Mouse (Mus musculus) MEL (cell line): ENCODE data around the gene Kif1bp. TPM values are rescaled to one million over a fixed set of nuclear protein-coding genes. Genes with fewer than 3 reads are reported as not detected.

Source experiments
- DNase-seq: peaks from one replicate; pipeline ENCODE4 v3.0.0; 2011; ENCODE audit warnings: low read depth, low spot score
- H3K27ac ChIP-seq: 2 replicates; pipeline ENCODE4 v1.5.1; 2012; ENCODE audit warnings: low read depth, mild to moderate bottlenecking, control low read depth, low read length, moderate library complexity; ENCODE audit not compliant: control insufficient read depth
- H3K27me3 ChIP-seq, 2 experiments: fragments of 150-350 bp in 1 of 2; sonication (generic) in 1 of 2; 2 replicates each; pipeline ENCODE4 v1.6.1; 2012; ENCODE audit warnings: low read length in 2 of 2, mild to moderate bottlenecking in 2 of 2, improper control_type of control experiment in 1 of 2, moderate library complexity in 1 of 2; ENCODE audit not compliant: insufficient read depth in 2 of 2, control insufficient read depth in 1 of 2
- H3K36me3 ChIP-seq, 2 experiments: 2 replicates each; pipeline ENCODE4 v1.6.1; 2012 to 2014; ENCODE audit warnings: low read length in 2 of 2, improper control_type of control experiment in 1 of 2, inconsistent platforms in 1 of 2, mild to moderate bottlenecking in 1 of 2; ENCODE audit not compliant: insufficient read depth in 2 of 2, control insufficient read depth in 1 of 2
- H3K4me1 ChIP-seq, 2 experiments: fragments of 150-350 bp in 1 of 2; sonication (generic) in 1 of 2; 2 replicates each; pipeline ENCODE4 v1.6.1; 2012; ENCODE audit warnings: low read length in 2 of 2, improper control_type of control experiment in 1 of 2, mild to moderate bottlenecking in 1 of 2; ENCODE audit not compliant: insufficient read depth in 2 of 2, control insufficient read depth in 1 of 2
- H3K4me3 ChIP-seq, 2 experiments: fragments of 150-350 bp in 1 of 2; sonication (generic) in 1 of 2; 2 replicates each; pipeline ENCODE4 v1.5.1; 2012; ENCODE audit warnings: low read depth in 2 of 2, low read length in 2 of 2, mild to moderate bottlenecking in 2 of 2, moderate library complexity in 2 of 2, control low read depth in 1 of 2, improper control_type of control experiment in 1 of 2; ENCODE audit not compliant: control insufficient read depth in 1 of 2, insufficient read depth in 1 of 2
- H3K79me2 ChIP-seq: 2 replicates; pipeline ENCODE4 v1.6.1; 2012; ENCODE audit warnings: mild to moderate bottlenecking, low read length, moderate library complexity; ENCODE audit not compliant: control insufficient read depth, poor library complexity, insufficient read depth
- H3K9ac ChIP-seq: 2 replicates; pipeline ENCODE4 v1.6.1; 2012; ENCODE audit warnings: low read depth, mild to moderate bottlenecking, control low read depth, low read length, moderate library complexity; ENCODE audit not compliant: control insufficient read depth, poor library complexity, severe bottlenecking
- H3K9me3 ChIP-seq: fragments of 150-350 bp; sonication (generic); replicated peaks from 2 replicates; pipeline ENCODE4 v1.6.1; 2012; ENCODE audit warnings: mild to moderate bottlenecking, low read length, improper control_type of control experiment, moderate library complexity; ENCODE audit not compliant: insufficient read depth
- BHLHE40 ChIP-seq: IDR thresholded peaks from 2 replicates; pipeline ENCODE4 v1.6.1; 2012; ENCODE audit warnings: low read depth, mild to moderate bottlenecking, inconsistent platforms, low read length, improper control_type of control experiment, borderline replicate concordance
- CTCF ChIP-seq, 3 experiments: IDR thresholded peaks in 2 of 3; conservative IDR thresholded peaks in 1 of 3; 2 replicates each; pipeline ENCODE4 v1.5.1; 2011 to 2012; ENCODE audit warnings: low read length in 3 of 3, low read depth in 2 of 3, mild to moderate bottlenecking in 2 of 3, improper control_type of control experiment in 1 of 3, inconsistent platforms in 1 of 3, mixed read lengths in 1 of 3, moderate library complexity in 1 of 3; ENCODE audit not compliant: control insufficient read depth in 1 of 3, insufficient read depth in 1 of 3, poor library complexity in 1 of 3, severe bottlenecking in 1 of 3
- ETS1 ChIP-seq: IDR thresholded peaks from 2 replicates; pipeline ENCODE4 v1.6.1; 2012; ENCODE audit warnings: low read depth, mild to moderate bottlenecking, inconsistent platforms, low read length, improper control_type of control experiment, moderate library complexity
- GABPA ChIP-seq: IDR thresholded peaks from 2 replicates; pipeline ENCODE4 v1.6.1; 2012; ENCODE audit warnings: low read depth, mild to moderate bottlenecking, inconsistent platforms, low read length, improper control_type of control experiment, moderate library complexity
- GATA1 ChIP-seq: IDR thresholded peaks from 2 replicates; pipeline ENCODE4 v1.6.1; 2011; ENCODE audit warnings: low read depth, low read length, improper control_type of control experiment
- HCFC1 ChIP-seq: IDR thresholded peaks from 2 replicates; pipeline ENCODE4 v1.6.1; 2012; ENCODE audit warnings: low read depth, mild to moderate bottlenecking, inconsistent platforms, low read length, improper control_type of control experiment, moderate library complexity
- JUND ChIP-seq: IDR thresholded peaks from 2 replicates; pipeline ENCODE4 v1.6.1; 2011; ENCODE audit warnings: low read depth, mild to moderate bottlenecking, improper control_type of control experiment, low read length
- KAT2A ChIP-seq: conservative IDR thresholded peaks from 2 replicates; pipeline ENCODE4 v1.6.1; 2012; ENCODE audit warnings: low read depth, low read length, improper control_type of control experiment, inconsistent platforms
- MAFK ChIP-seq: IDR thresholded peaks from 2 replicates; pipeline ENCODE4 v1.6.1; 2011; ENCODE audit warnings: low read depth, mild to moderate bottlenecking, low read length, improper control_type of control experiment, borderline replicate concordance
- MAZ ChIP-seq: IDR thresholded peaks from 2 replicates; pipeline ENCODE4 v1.6.1; 2012; ENCODE audit warnings: low read depth, mild to moderate bottlenecking, inconsistent platforms, low read length, improper control_type of control experiment
- MXI1 ChIP-seq: IDR thresholded peaks from 2 replicates; pipeline ENCODE4 v1.6.1; 2011; ENCODE audit warnings: mild to moderate bottlenecking, low read depth, low read length, improper control_type of control experiment
- NELFE ChIP-seq: IDR thresholded peaks from 2 replicates; pipeline ENCODE4 v1.6.1; 2011; ENCODE audit warnings: low read depth, low read length, improper control_type of control experiment
- POLR2AphosphoS2 ChIP-seq: IDR thresholded peaks from 2 replicates; pipeline ENCODE4 v1.6.1; 2011; ENCODE audit warnings: low read length, improper control_type of control experiment
- POLR2AphosphoS5 ChIP-seq: IDR thresholded peaks from 2 replicates; pipeline ENCODE4 v1.6.1; 2012; ENCODE audit warnings: low read depth, borderline replicate concordance, mild to moderate bottlenecking, inconsistent platforms, low read length, moderate library complexity, mixed read lengths
- RAD21 ChIP-seq: IDR thresholded peaks from 2 replicates; pipeline ENCODE4 v1.6.1; 2011; ENCODE audit warnings: mild to moderate bottlenecking, low read depth, low read length, improper control_type of control experiment
- RCOR1 ChIP-seq: IDR thresholded peaks from 2 replicates; pipeline ENCODE4 v1.6.1; 2012; ENCODE audit warnings: low read depth, mild to moderate bottlenecking, inconsistent platforms, low read length, improper control_type of control experiment
- SMC3 ChIP-seq: IDR thresholded peaks from 2 replicates; pipeline ENCODE4 v1.6.1; 2011; ENCODE audit warnings: low read depth, low read length, improper control_type of control experiment
- UBTF ChIP-seq: IDR thresholded peaks from 2 replicates; pipeline ENCODE4 v1.6.1; 2012; ENCODE audit warnings: low read depth, mild to moderate bottlenecking, inconsistent platforms, low read length, improper control_type of control experiment, moderate library complexity, borderline replicate concordance; ENCODE audit not compliant: insufficient read depth
- USF1 ChIP-seq: IDR thresholded peaks from 2 replicates; pipeline ENCODE4 v1.6.1; 2014; ENCODE audit warnings: low read depth, mild to moderate bottlenecking, inconsistent platforms, low read length, improper control_type of control experiment, moderate library complexity
- ZC3H11A ChIP-seq: IDR thresholded peaks from 2 replicates; pipeline ENCODE4 v1.6.1; 2012; ENCODE audit warnings: low read depth, mild to moderate bottlenecking, inconsistent platforms, low read length, improper control_type of control experiment
- ZNF384 ChIP-seq: IDR thresholded peaks from 2 replicates; pipeline ENCODE4 v1.6.1; 2012; ENCODE audit warnings: low read depth, mild to moderate bottlenecking, inconsistent platforms, low read length, improper control_type of control experiment
- polyA plus RNA-seq, 2 experiments: library from polyadenylated mRNA; stranded (reverse) in 1 of 2; unstranded in 1 of 2; fragments of >175 nt in 1 of 2; fragments of >200 nt in 1 of 2; gene quantifications; 2 replicates each; pipeline versions ENCODE4 v1.2.1 to v1.2.4; 2012; ENCODE audit warnings: low replicate concordance in 2 of 2, low read depth in 1 of 2; ENCODE audit not compliant: insufficient read length in 2 of 2, insufficient read depth in 1 of 2, missing spikeins in 1 of 2
- total RNA-seq: library from RNA; depleted of rRNA; stranded (reverse); fragments of 300-350 nt; gene quantifications from 2 replicates; pipeline ENCODE4 v1.2.3, GENCODE M21; 2012

Kif1bp gene
- total and polyA plus RNA-seq, 3 experiments: 17.3 to 177 (median 24.7) TPM

DNA sequence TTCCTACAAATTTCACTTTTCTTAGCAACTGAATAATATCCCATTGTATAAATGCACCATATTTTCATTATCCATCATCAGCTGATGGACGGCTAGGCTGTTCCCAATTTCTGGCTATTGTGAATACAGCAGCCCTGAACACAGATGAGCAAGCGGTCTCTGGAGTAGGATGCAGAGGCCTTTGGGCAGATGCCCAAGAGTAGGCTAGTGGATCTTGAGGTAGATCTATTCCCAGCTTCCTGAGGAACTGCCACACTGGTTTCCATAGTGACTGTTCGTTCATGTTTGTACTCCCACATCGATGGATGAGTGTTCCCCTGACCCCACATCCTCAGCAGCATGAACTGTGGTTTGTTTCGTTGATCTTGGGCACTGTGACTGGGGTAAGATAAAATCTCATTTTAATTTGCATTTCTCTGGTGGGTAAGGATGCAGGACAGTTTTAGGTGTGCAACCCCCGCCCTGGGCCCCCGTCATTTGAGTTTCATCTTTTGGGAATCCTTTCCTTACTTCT is 27.4 kb downstream of the Kif1bp start:
- Histone ChIP-seq H3K4me1 (peaks cover 14 to 23% of the 10 kb centered on the region in 2 experiments), H3K79me2 (no peaks in the 10 kb centered on the region), H3K4me3 (no peak overlapping the region), H3K27ac (no peak overlapping the region), H3K36me3 (peaks cover 0 to 15% of the 10 kb centered on the region in 2 experiments; a peak in 2 of 4 replicates), H3K9ac (no peak overlapping the region), H3K9me3 (no peaks in the 10 kb centered on the region), H3K27me3 (no peaks in the 10 kb centered on the region)
- TF ChIP-seq GATA1 (no peak), ZC3H11A (no peak), RCOR1 (no peak), MAFK (no peak), CTCF (IDR thresholded peaks at IDR 0.05 in 2 of 3, conservative IDR thresholded peaks at IDR 0.05 in 1 of 3; ENCODE audit: control insufficient read depth in 1 of 3, insufficient read depth in 1 of 3, low read depth in 2 of 3, low read length in 3 of 3, poor library complexity in 1 of 3, severe bottlenecking in 1 of 3) (no peak), BHLHE40 (no peak), GABPA (no peak), USF1 (no peak), RAD21 (no peak), NELFE (no peak), POLR2AphosphoS2 (no peak), ETS1 (no peak)
- DNase-seq: no peak

DNA sequence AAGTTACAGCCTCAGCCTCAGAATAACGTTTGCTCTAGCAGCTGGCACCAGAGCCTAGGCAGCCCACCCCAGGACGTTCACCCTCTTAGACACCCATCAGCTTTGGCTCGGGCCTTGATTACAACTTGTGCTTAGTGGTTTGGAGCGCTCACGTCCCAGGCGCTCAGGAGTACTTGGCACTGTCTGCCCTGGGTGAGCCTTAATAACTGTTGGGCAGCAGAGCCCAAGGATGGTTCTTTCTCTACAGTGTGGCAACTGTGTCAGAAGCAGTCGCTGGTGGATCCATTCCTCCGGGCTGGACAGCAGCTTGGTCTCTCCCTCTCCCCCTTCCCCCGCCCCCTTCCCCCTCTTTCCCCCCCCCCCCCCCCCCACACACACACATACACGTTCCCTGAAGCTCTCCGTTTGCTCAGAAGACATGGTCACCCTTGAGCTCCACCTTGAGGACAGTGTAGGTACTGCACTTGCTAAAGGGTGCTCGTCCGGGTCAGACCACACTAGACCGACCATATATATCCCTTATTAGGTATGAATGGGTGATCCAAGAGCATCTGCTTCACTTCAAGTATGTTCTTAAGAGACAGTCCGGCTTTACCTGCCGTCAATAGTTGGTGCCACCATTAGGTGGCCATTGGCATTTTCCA is 28.6 kb downstream of the Kif1bp start:
- Histone ChIP-seq H3K9ac (peak overlapping the region; percentile 57), H3K27ac (peak overlapping the region; percentile 8), H3K27me3 (no peaks in the 10 kb centered on the region), H3K79me2 (no peaks in the 10 kb centered on the region), H3K4me1 (peaks cover 9 to 20% of the 10 kb centered on the region in 2 experiments), H3K4me3 (peak overlapping the region; percentile 50 to 53), H3K36me3 (peaks cover 0 to 12% of the 10 kb centered on the region in 2 experiments; a peak in 2 of 4 replicates), H3K9me3 (no peaks in the 10 kb centered on the region)
- no peak for TF ChIP-seq JUND
- peak; percentile 58 for TF ChIP-seq RAD21
- peak; percentile 66 to 94 (median 68) for TF ChIP-seq CTCF (IDR thresholded peaks at IDR 0.05 in 2 of 3, conservative IDR thresholded peaks at IDR 0.05 in 1 of 3; ENCODE audit: control insufficient read depth in 1 of 3, insufficient read depth in 1 of 3, low read depth in 2 of 3, low read length in 3 of 3, poor library complexity in 1 of 3, severe bottlenecking in 1 of 3)
- no peak for TF ChIP-seq POLR2AphosphoS5
- TF ChIP-seq MXI1: peak; percentile 55; the same call in 1 of the 2 replicates
- peak; percentile 67 for TF ChIP-seq SMC3
- peak; percentile 59; the same call in 1 of the 2 replicates for TF ChIP-seq MAZ
- TF ChIP-seq KAT2A: no peak
- peak; percentile 42 for TF ChIP-seq ZC3H11A
- no peak for TF ChIP-seq UBTF
- TF ChIP-seq MAFK: no peak
- no peak for TF ChIP-seq HCFC1
- TF ChIP-seq GATA1: no peak
- TF ChIP-seq ZNF384: peak; percentile 19; the same call in 1 of the 2 replicates
- DNase-seq: peak; percentile 91
